ENCODE assay signal across 9 mouse cellular contexts in the genomic region with DNA sequence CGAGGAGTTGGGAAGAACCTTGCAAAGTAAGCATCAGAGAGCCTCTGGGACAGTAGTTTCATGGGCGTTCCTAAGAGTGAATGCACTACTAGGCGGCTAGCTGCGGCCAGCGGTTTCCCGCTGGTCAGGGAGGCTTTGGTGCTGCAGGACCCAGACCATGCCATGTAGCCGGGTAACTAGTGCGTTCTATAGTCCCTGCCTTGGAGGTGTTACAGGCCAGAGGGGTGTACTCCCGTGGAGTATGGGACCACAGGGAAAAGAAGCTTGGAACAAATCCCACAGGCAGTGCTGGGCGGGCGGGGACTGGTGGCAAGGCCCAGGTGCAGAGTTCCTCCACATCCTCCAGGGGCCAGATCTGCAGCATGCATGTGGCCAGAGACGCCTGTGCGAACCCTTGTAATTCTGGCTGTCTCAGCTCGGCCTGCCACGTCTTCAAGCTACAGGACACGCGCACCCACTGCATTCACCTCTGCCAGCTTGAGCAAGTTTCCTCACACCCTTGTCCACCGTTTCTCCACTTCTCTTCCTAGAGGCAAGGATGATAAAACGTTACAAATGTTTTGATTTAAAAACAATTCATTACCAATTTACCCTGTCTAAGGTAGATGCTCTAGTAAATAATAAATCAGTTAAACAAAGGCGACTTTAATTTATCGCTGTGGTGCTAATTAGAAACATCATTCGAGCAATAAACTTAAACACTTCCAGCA. TPM values are rescaled to one million over a fixed set of nuclear protein-coding genes. Genes with fewer than 3 reads are reported as not detected.
A peak's percentile ranks its signal among the peaks of the same experiment; 100 is the strongest.
DNase-seq lines count a peak whose midpoint lies in the region; ATAC-seq and TF ChIP-seq lines count a peak whose summit lies in the region.
"Had no signal": no experiment of that assay in that cellular context is flagged by ENCODE, and none has a peak within 500 bp of the region (broad histone marks: within the 10 kb centered on the region; RNA-seq: fewer than 3 reads in every experiment).

No protein-coding gene starts in this region.

- peaks cover 57% of the 10 kb centered on the region for H3K27me3 ChIP-seq in lung, embryonic 15.5 days
- H3K27me3 ChIP-seq in embryonic facial prominence, embryonic 15.5 days = peaks cover 26% of the 10 kb centered on the region
- H3K27me3 ChIP-seq in intestine, embryonic 16.5 days (replicated peaks; ENCODE audit: control insufficient read depth, insufficient read depth, low read length) = no peaks in the 10 kb centered on the region
- no peaks in the 10 kb centered on the region for H3K27me3 ChIP-seq in small intestine, adult 2 months (ENCODE audit: control insufficient read depth, insufficient read depth, low read length)

- TF ChIP-seq POLR2A in small intestine, adult 2 months (IDR thresholded peaks at IDR 0.05; ENCODE audit: low read depth, low read length) = no peak
- TF ChIP-seq POLR2A in lung, adult 2 months (IDR thresholded peaks at IDR 0.05; ENCODE audit: borderline replicate concordance, extremely low read depth, low read depth, low read length) = no peak

- H3K9ac ChIP-seq in lung, embryonic 15.5 days = no peak overlapping the region
- peak overlapping the region; percentile 19; the same call in 1 of the 2 replicates for H3K9ac ChIP-seq in embryonic facial prominence, embryonic 15.5 days
- H3K9ac ChIP-seq in intestine, embryonic 16.5 days (ENCODE audit: low read depth, low read length) = peak overlapping the region; percentile 69

- no peaks in the 10 kb centered on the region for H3K36me3 ChIP-seq in lung, embryonic 15.5 days
- no peaks in the 10 kb centered on the region for H3K36me3 ChIP-seq in embryonic facial prominence, embryonic 15.5 days
- H3K36me3 ChIP-seq in intestine, embryonic 16.5 days (ENCODE audit: control insufficient read depth, insufficient read depth, low read length) = no peaks in the 10 kb centered on the region
- H3K36me3 ChIP-seq in small intestine, adult 2 months (ENCODE audit: control insufficient read depth, insufficient read depth, low read length) = peaks cover 3% of the 10 kb centered on the region; the same call in 1 of the 2 replicates

- ATAC-seq in lung, embryonic 15.5 days (ENCODE audit: borderline replicate concordance, extremely low read depth, low FRiP score, low TSS enrichment) = peak; percentile 55; the same call in 1 of the 2 replicates
- peak; percentile 35; the same call in 1 of the 2 replicates for ATAC-seq in embryonic facial prominence, embryonic 15.5 days (ENCODE audit: insufficient number of reproducible peaks, low FRiP score, low TSS enrichment, low read depth)
- peak; percentile 34; the same call in 1 of the 2 replicates for ATAC-seq in intestine, embryonic 16.5 days

- TF ChIP-seq CTCF in small intestine, adult 2 months (IDR thresholded peaks at IDR 0.05; ENCODE audit: extremely low read depth, insufficient read length, insufficient replicate concordance, low read depth, low read length) = no peak
- TF ChIP-seq CTCF in lung, adult 2 months (IDR thresholded peaks at IDR 0.05; ENCODE audit: insufficient read depth, low read length) = no peak

- H3K27ac ChIP-seq in lung, embryonic 15.5 days = no peak overlapping the region
- peak overlapping the region; percentile 75 for H3K27ac ChIP-seq in embryonic facial prominence, embryonic 15.5 days (replicated peaks)
- H3K27ac ChIP-seq in intestine, embryonic 16.5 days (ENCODE audit: low read length) = peak overlapping the region; percentile 86
- H3K27ac ChIP-seq in small intestine, adult 2 months (ENCODE audit: insufficient read depth, low read depth, low read length) = peak overlapping the region; percentile 91

- no peak overlapping the region for H3K4me2 ChIP-seq in lung, embryonic 15.5 days
- H3K4me2 ChIP-seq in embryonic facial prominence, embryonic 15.5 days (replicated peaks) = peak overlapping the region; percentile 49
- peak overlapping the region; percentile 47 for H3K4me2 ChIP-seq in intestine, embryonic 16.5 days (ENCODE audit: low read depth, low read length)

- DNase-seq in lung, postnatal 10 days = no peak
- no peak for DNase-seq in gastrocnemius, adult 18-20 months (ENCODE audit: low spot score)
- no peak for DNase-seq in cerebellum, adult 11 months
- DNase-seq in lung, adult 2 months = no peak

- no peaks in the 10 kb centered on the region for H3K9me3 ChIP-seq in lung, embryonic 15.5 days
- no peaks in the 10 kb centered on the region for H3K9me3 ChIP-seq in embryonic facial prominence, embryonic 15.5 days (replicated peaks)
- no peaks in the 10 kb centered on the region for H3K9me3 ChIP-seq in intestine, embryonic 16.5 days (ENCODE audit: control insufficient read depth, low read length)

- 13% methylated on average over 22 of the region's 22 CpGs for WGBS in lung, embryonic 15.5 days
- WGBS in embryonic facial prominence, embryonic 15.5 days = 8% methylated on average over 22 of the region's 22 CpGs
- WGBS in intestine, embryonic 16.5 days = 17% methylated on average over 22 of the region's 22 CpGs
- WGBS in small intestine, adult 2 months = 70% methylated on average over 22 of the region's 22 CpGs
- WGBS in lung, adult 2 months = 57% methylated on average over 22 of the region's 22 CpGs

- peaks cover 23% of the 10 kb centered on the region for H3K4me1 ChIP-seq in lung, embryonic 15.5 days
- peaks cover 14% of the 10 kb centered on the region for H3K4me1 ChIP-seq in embryonic facial prominence, embryonic 15.5 days
- no peaks in the 10 kb centered on the region for H3K4me1 ChIP-seq in intestine, embryonic 16.5 days (ENCODE audit: control insufficient read depth, insufficient read depth, low read length)
- H3K4me1 ChIP-seq in small intestine, adult 2 months (ENCODE audit: control insufficient read depth, insufficient read depth, insufficient read length, low read length) = no peaks in the 10 kb centered on the region
- peaks cover 6% of the 10 kb centered on the region for H3K4me1 ChIP-seq in lung, adult 2 months (ENCODE audit: control insufficient read depth, insufficient read depth, low read length)

- no peak overlapping the region for H3K4me3 ChIP-seq in lung, embryonic 15.5 days
- H3K4me3 ChIP-seq in embryonic facial prominence, embryonic 15.5 days (replicated peaks) = peak overlapping the region; percentile 31
- H3K4me3 ChIP-seq in intestine, embryonic 16.5 days (ENCODE audit: low read length) = peak overlapping the region; percentile 36
- H3K4me3 ChIP-seq in small intestine, adult 2 months (ENCODE audit: low read depth, low read length) = peak overlapping the region; percentile 53
- H3K4me3 ChIP-seq in lung, adult 2 months (replicated peaks; ENCODE audit: extremely low read depth, low read depth, low read length) = no peak overlapping the region

RNA-seq across cellular contexts. Expression of gene Mab21l2, which starts 2.0 kb away (rescaled TPM):
- polyA plus RNA-seq in lung, embryonic 15.5 days (2015; fragmentation: Nextera tagmentation; extraction: Ambion mirVana) = 0.47 and 1.3 TPM in 2 replicates
- 75.4 and 81.5 TPM in 2 replicates for polyA plus RNA-seq in embryonic facial prominence, embryonic 15.5 days (2015; fragmentation: Nextera tagmentation; extraction: Ambion mirVana)
- polyA plus RNA-seq in intestine, embryonic 16.5 days (2015; fragmentation: Nextera tagmentation; extraction: Ambion mirVana) = 96.7 and 107 TPM in 2 replicates
- polyA plus RNA-seq in small intestine, adult 2 months (2012; rRNA removed) = 7.0 and 12.0 TPM in 2 replicates
- under 1 TPM in 1 of 2 experiments, not detected in 1; 0.23 TPM for total RNA-seq in gastrocnemius, adult 18-20 months (2021)
- polyA plus RNA-seq in lung, adult 2 months (2012; rRNA removed) = 0.06 and 0.12 TPM in 2 replicates
- total RNA-seq: liver, adult 2 months had no signal

Comparison
In these comparisons a context has a peak if more than half of its experiments do, and no peak if none do; other contexts are left out.
1. H3K4me3 ChIP-seq: peak in embryonic facial prominence, embryonic 15.5 days (single experiment), intestine, embryonic 16.5 days (single experiment) and small intestine, adult 2 months (single experiment); none in lung, embryonic 15.5 days (single experiment) and lung, adult 2 months (single experiment).
2. Peak in every context shown above with its lines, with median percentiles within 50 percentile points of each other: ATAC-seq.